Comparison of ENCODE assay signal across 18 mouse cellular contexts in genomic region chr5:89043846-89044245, GRCm38 (mm10).
DNase-seq lines count a peak whose midpoint lies in the region; ATAC-seq and TF ChIP-seq lines count a peak whose summit lies in the region.
"Had no signal": no experiment of that assay in that cellular context is flagged by ENCODE, and none has a peak within 500 bp of the region (broad histone marks: within the 10 kb centered on the region; RNA-seq: fewer than 3 reads in every experiment).

No protein-coding gene starts in this region.

- no peak overlapping the region for H3K9ac ChIP-seq in heart, embryonic 14.5 days (ENCODE audit: low read length)
- H3K9ac ChIP-seq in lung, postnatal 0 days (replicated peaks; ENCODE audit: low read depth) = no peak overlapping the region
- H3K9ac ChIP-seq: hindbrain, embryonic 14.5 days; liver, postnatal 0 days; midbrain, embryonic 13.5 days had no signal

- no peaks in the 10 kb centered on the region for H3K9me3 ChIP-seq in heart, embryonic 14.5 days (ENCODE audit: control insufficient read depth, low read length)
- H3K9me3 ChIP-seq in lung, postnatal 0 days (ENCODE audit: low read length) = no peaks in the 10 kb centered on the region
- H3K9me3 ChIP-seq: midbrain, embryonic 13.5 days had no signal

- intact Hi-C loops in heart, postnatal 10 days (cut with DNase I) = no loop called here

- H3K27me3 ChIP-seq in heart, embryonic 14.5 days (ENCODE audit: control insufficient read depth, insufficient read depth, low read length) = no peaks in the 10 kb centered on the region
- H3K27me3 ChIP-seq in lung, postnatal 0 days (replicated peaks; ENCODE audit: insufficient read depth, low read length) = no peaks in the 10 kb centered on the region
- H3K27me3 ChIP-seq: midbrain, embryonic 13.5 days had no signal

- no peak for ATAC-seq in heart, embryonic 14.5 days (ENCODE audit: insufficient number of reproducible peaks, insufficient read depth, low FRiP score, low read depth)
- peak; percentile 71 for ATAC-seq in lung, postnatal 0 days
- no peak for ATAC-seq in activated CD4-positive, CD25-positive, alpha-beta regulatory T cell, adult 4 months
- ATAC-seq: CD4-positive, CD25-positive, alpha-beta regulatory T cell, adult 4 months; liver, postnatal 0 days; midbrain, embryonic 13.5 days had no signal

- no peak for DNase-seq in heart, postnatal 10 days
- DNase-seq in lung, postnatal 0 days (ENCODE audit: low spot score) = peak; percentile 51
- no peak for DNase-seq in lung, adult 18-20 months
- peak; percentile 14 for DNase-seq in hindlimb bud, embryonic 11.5 days (ENCODE audit: extremely low spot score, low read depth, low spot score)
- peak; percentile 19 to 43 for DNase-seq in lung, postnatal 4 days
- DNase-seq: adrenal gland, postnatal 10 days; cerebellum, adult 9-10 months; gastrocnemius, postnatal 10 days; kidney, adult 11 months; kidney, postnatal 25 days; left cerebral cortex, postnatal 4 days; liver, postnatal 0 days; thymus, postnatal 25 days had no signal

- no peak overlapping the region for H3K4me3 ChIP-seq in heart, embryonic 14.5 days (ENCODE audit: control insufficient read depth in 1 of 2, insufficient read depth in 1 of 2, low read depth in 1 of 2, low read length in 2 of 2)
- H3K4me3 ChIP-seq in lung, postnatal 0 days (ENCODE audit: low read depth, low read length) = no peak overlapping the region
- H3K4me3 ChIP-seq: midbrain, embryonic 13.5 days had no signal

- H3K27ac ChIP-seq in heart, embryonic 14.5 days (replicated peaks in 1 of 2; ENCODE audit: control insufficient read depth in 1 of 2, insufficient read depth in 1 of 2, low read depth in 2 of 2, low read length in 2 of 2) = peak overlapping the region; percentile 49 to 61
- H3K27ac ChIP-seq in lung, postnatal 0 days (ENCODE audit: low read length) = no peak overlapping the region; the same call in 1 of the 2 replicates
- H3K27ac ChIP-seq: midbrain, embryonic 13.5 days had no signal

- H3K4me1 ChIP-seq in heart, embryonic 14.5 days (ENCODE audit: control insufficient read depth in 2 of 2, insufficient read depth in 2 of 2, low read length in 2 of 2) = peaks cover 10 to 38% of the 10 kb centered on the region in 2 experiments
- no peaks in the 10 kb centered on the region for H3K4me1 ChIP-seq in lung, postnatal 0 days (ENCODE audit: insufficient read depth, low read depth, low read length)
- H3K4me1 ChIP-seq: midbrain, embryonic 13.5 days had no signal

- no peak for TF ChIP-seq EP300 in lung, postnatal 0 days (IDR thresholded peaks at IDR 0.05)

- TF ChIP-seq CTCF in lung, postnatal 0 days (IDR thresholded peaks at IDR 0.05) = no peak

- H3K36me3 ChIP-seq in heart, embryonic 14.5 days (ENCODE audit: control insufficient read depth, insufficient read depth, low read length) = no peaks in the 10 kb centered on the region
- H3K36me3 ChIP-seq in lung, postnatal 0 days (ENCODE audit: insufficient read depth, low read length) = no peaks in the 10 kb centered on the region
- H3K36me3 ChIP-seq: midbrain, embryonic 13.5 days had no signal

- WGBS in heart, embryonic 14.5 days = 5% methylated on average over 5 of the region's 5 CpGs
- 10% methylated on average over 5 of the region's 5 CpGs for WGBS in lung, postnatal 0 days

- no peak overlapping the region for H3K4me2 ChIP-seq in heart, embryonic 14.5 days (ENCODE audit: low read length)
- H3K4me2 ChIP-seq in lung, postnatal 0 days (replicated peaks; ENCODE audit: low read depth, low read length) = no peak overlapping the region
- H3K4me2 ChIP-seq: hindbrain, embryonic 14.5 days; midbrain, embryonic 13.5 days had no signal

Comparison
In these comparisons a context has a peak if more than half of its experiments do, and no peak if none do; other contexts are left out.
1. DNase-seq: peak in lung, postnatal 0 days (single experiment), hindlimb bud, embryonic 11.5 days (single experiment) and lung, postnatal 4 days (2 of 2); none in heart, postnatal 10 days (0 of 2) and lung, adult 18-20 months (0 of 2).